In genomic region chr3:116512904-116513716, GRCm38 (mm10) we compare ENCODE assay signal across 8 mouse cellular contexts. TPM values are rescaled to one million over a fixed set of nuclear protein-coding genes. Genes with fewer than 3 reads are reported as not detected.
DNase-seq lines count a peak whose midpoint lies in the region; ATAC-seq and TF ChIP-seq lines count a peak whose summit lies in the region.

Gene Dbt (plus strand): TSS chr3:116513070.

- TF ChIP-seq POLR2A in limb, embryonic 14.5 days (IDR thresholded peaks at IDR 0.05; ENCODE audit: borderline replicate concordance, extremely low read depth, insufficient read depth, insufficient read length), result no peak

- peak; percentile 13; the same call in 1 of the 2 replicates for TF ChIP-seq CTCF in midbrain, postnatal 0 days (IDR thresholded peaks at IDR 0.05)

- no peaks in the 10 kb centered on the region for H3K27me3 ChIP-seq in embryonic facial prominence, embryonic 14.5 days (replicated peaks; ENCODE audit: control insufficient read depth, insufficient read depth, low read length)
- no peaks in the 10 kb centered on the region for H3K27me3 ChIP-seq in limb, embryonic 14.5 days (ENCODE audit: control insufficient read depth, insufficient read depth, low read length)
- no peaks in the 10 kb centered on the region for H3K27me3 ChIP-seq in midbrain, postnatal 0 days (ENCODE audit: insufficient read depth, low read length)

- peak within 1 kb of the TSS; percentile 29; the same call in 1 of the 2 replicates for H3K27ac ChIP-seq in embryonic facial prominence, embryonic 14.5 days (replicated peaks; ENCODE audit: low read depth, low read length)
- H3K27ac ChIP-seq in limb, embryonic 14.5 days (replicated peaks; ENCODE audit: low read depth, low read length), result no peak within 1 kb of the TSS
- H3K27ac ChIP-seq in midbrain, postnatal 0 days (ENCODE audit: low read depth, low read length), result peak within 1 kb of the TSS; percentile 62

- peak within 1 kb of the TSS; percentile 70 for H3K4me3 ChIP-seq in embryonic facial prominence, embryonic 14.5 days (ENCODE audit: low read depth, low read length)
- H3K4me3 ChIP-seq in limb, embryonic 14.5 days (replicated peaks; ENCODE audit: low read length), result peak within 1 kb of the TSS; percentile 66
- H3K4me3 ChIP-seq in midbrain, postnatal 0 days (ENCODE audit: low read depth, low read length), result peak within 1 kb of the TSS; percentile 68

- H3K9me3 ChIP-seq in embryonic facial prominence, embryonic 14.5 days (ENCODE audit: control insufficient read depth, low read length), result no peaks in the 10 kb centered on the region
- no peaks in the 10 kb centered on the region for H3K9me3 ChIP-seq in limb, embryonic 14.5 days (ENCODE audit: control insufficient read depth, low read length)
- H3K9me3 ChIP-seq in midbrain, postnatal 0 days (ENCODE audit: low read length), result no peaks in the 10 kb centered on the region

- H3K4me1 ChIP-seq in embryonic facial prominence, embryonic 14.5 days (ENCODE audit: control insufficient read depth, insufficient read depth, low read length), result peaks cover 9% of the 10 kb centered on the region
- H3K4me1 ChIP-seq in limb, embryonic 14.5 days (ENCODE audit: control insufficient read depth, insufficient read depth, low read length), result peaks cover 4% of the 10 kb centered on the region; the same call in 1 of the 2 replicates
- H3K4me1 ChIP-seq in midbrain, postnatal 0 days (ENCODE audit: insufficient read depth, low read length), result peaks cover 6% of the 10 kb centered on the region; the same call in 1 of the 2 replicates

- DNase-seq in 3134 (ENCODE audit: extremely low read depth, insufficient read length, low spot score), result peak; percentile 86
- DNase-seq in adrenal gland, postnatal 36 days, result peak; percentile 92 to 94
- DNase-seq in embryonic facial prominence, embryonic 14.5 days (ENCODE audit: low spot score), result peak; percentile 95
- peak; percentile 84 for DNase-seq in heart, adult 8-10 months (ENCODE audit: low spot score)
- peak; percentile 91 for DNase-seq in kidney, adult 9 months
- DNase-seq in limb, embryonic 14.5 days (ENCODE audit: low spot score), result peak; percentile 91
- DNase-seq in midbrain, postnatal 0 days (ENCODE audit: low spot score), result peak; percentile 95
- DNase-seq in spleen, postnatal 14 days (ENCODE audit: low spot score in 2 of 2), result peak; percentile 53 to 66

- H3K9ac ChIP-seq in embryonic facial prominence, embryonic 14.5 days (ENCODE audit: low read depth, low read length), result peak within 1 kb of the TSS; percentile 65
- H3K9ac ChIP-seq in limb, embryonic 14.5 days (ENCODE audit: low read depth, low read length, severe bottlenecking), result peak within 1 kb of the TSS; percentile 65
- peak within 1 kb of the TSS; percentile 68 for H3K9ac ChIP-seq in midbrain, postnatal 0 days (replicated peaks; ENCODE audit: low read length, poor library complexity, severe bottlenecking)

- peak within 1 kb of the TSS; percentile 72 for H3K4me2 ChIP-seq in embryonic facial prominence, embryonic 14.5 days (ENCODE audit: low read depth, low read length)
- peak within 1 kb of the TSS; percentile 73 for H3K4me2 ChIP-seq in limb, embryonic 14.5 days (replicated peaks; ENCODE audit: low read depth, low read length, severe bottlenecking)
- H3K4me2 ChIP-seq in midbrain, postnatal 0 days (ENCODE audit: low read depth, low read length, poor library complexity, severe bottlenecking), result peak within 1 kb of the TSS; percentile 79

- WGBS in embryonic facial prominence, embryonic 14.5 days, result under 1% methylated on average over 35 of the region's 36 CpGs
- under 1% methylated on average over 36 of the region's 36 CpGs for WGBS in limb, embryonic 14.5 days
- WGBS in midbrain, postnatal 0 days, result under 1% methylated on average over 36 of the region's 36 CpGs

- peaks cover 5% of the 10 kb centered on the region; the same call in 1 of the 2 replicates for H3K36me3 ChIP-seq in embryonic facial prominence, embryonic 14.5 days (ENCODE audit: control insufficient read depth, insufficient read depth, low read length)
- H3K36me3 ChIP-seq in limb, embryonic 14.5 days (ENCODE audit: control insufficient read depth, insufficient read depth, low read length), result no peaks in the 10 kb centered on the region
- no peaks in the 10 kb centered on the region for H3K36me3 ChIP-seq in midbrain, postnatal 0 days (ENCODE audit: insufficient read depth, low read length)

- peak; percentile 96 for ATAC-seq in embryonic facial prominence, embryonic 14.5 days (ENCODE audit: low read depth)
- peak; percentile 95 for ATAC-seq in limb, embryonic 14.5 days (ENCODE audit: low FRiP score, low read depth)
- ATAC-seq in midbrain, postnatal 0 days (ENCODE audit: low FRiP score), result peak; percentile 95

RNA-seq across cellular contexts. Expression of gene Dbt, which starts in this region (rescaled TPM):
- total RNA-seq in adrenal gland, postnatal 36 days (2021), result 10 to 100 TPM; 59.1 to 87.6 TPM
- 9.5 and 11.3 TPM in 2 replicates for polyA plus RNA-seq in embryonic facial prominence, embryonic 14.5 days (2014; fragmentation: Nextera tagmentation; extraction: Ambion mirVana)
- 10 to 100 TPM; 58.0 to 77.4 (median 72.3) TPM for total RNA-seq in heart, adult 8-10 months (2022)
- 11.8 and 16.1 TPM in 2 replicates for polyA plus RNA-seq in limb, embryonic 14.5 days (2012; rRNA removed)
- polyA plus RNA-seq in limb, embryonic 14.5 days (2014; fragmentation: Nextera tagmentation; extraction: Ambion mirVana), result 10.5 and 10.6 TPM in 2 replicates
- total RNA-seq in midbrain, postnatal 0 days (2014; rRNA removed), result 12.9 and 16.3 TPM in 2 replicates
- 9.2 and 10.3 TPM in 2 replicates for polyA plus RNA-seq in midbrain, postnatal 0 days (2015; fragmentation: Nextera tagmentation; extraction: Ambion mirVana)
